Mouse (Mus musculus): Measurements from ENCODE around the gene Bet1.

DNA sequence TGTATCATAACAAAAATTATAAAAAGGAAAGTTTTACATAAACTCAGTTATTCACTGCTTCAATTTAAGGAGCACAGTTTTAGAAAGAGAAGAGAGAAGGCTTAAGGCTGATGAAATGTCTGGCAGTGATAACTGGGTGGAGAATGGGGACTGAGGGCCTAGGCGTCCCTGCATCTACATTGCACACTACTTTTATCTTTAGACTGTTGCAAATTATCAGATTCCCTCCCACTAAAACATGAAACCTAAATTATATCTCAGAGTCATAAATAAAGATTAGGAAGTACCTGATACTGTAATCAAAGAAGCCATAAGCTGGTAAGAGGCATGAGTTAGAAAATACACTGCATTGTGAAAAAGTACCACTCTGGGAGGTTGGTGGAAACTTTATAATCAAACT, 45.0 kb downstream of the Bet1 start:
- TF ChIP-seq CTCF (IDR thresholded peaks at IDR 0.05; ENCODE audit: extremely low read depth, insufficient read depth, insufficient read length, insufficient replicate concordance) (no peak), POLR2A (IDR thresholded peaks at IDR 0.05; ENCODE audit: low read depth, low read length) (no peak)
